Mouse (Mus musculus): ENCODE data around the gene Esrrb. TPM values are rescaled to one million over a fixed set of nuclear protein-coding genes. Genes with fewer than 3 reads are reported as not detected.

Esrrb gene
- polyA plus RNA-seq (2012; rRNA removed): 0.94 and 1.8 TPM in 2 replicates

GRCm38 (mm10) chr12:86360696-86361631, at the start of gene Esrrb:
Gene Esrrb (plus strand): TSS chr12:86361117.

Other genes starting within 250 kb of the Esrrb start
- gene Gpatch2l, start 119.3 kb upstream of the Esrrb start, polyA plus RNA-seq (2012; rRNA removed): 1.9 and 3.0 TPM in 2 replicates